Mouse (Mus musculus) bone marrow, adult 2 months (tissue): Measurements from ENCODE around the gene Aldh16a1.

Experiments
- CTCF ChIP-seq: fragments of 200-500 bp; IDR thresholded peaks from 2 replicates; pipeline ENCODE4 v1.5.1; 2011; ENCODE audit warnings: low read length, control low read depth; ENCODE audit not compliant: control insufficient read depth, insufficient read depth
- POLR2A ChIP-seq: fragments of 200-500 bp; IDR thresholded peaks from 2 replicates; pipeline ENCODE4 v1.6.1; 2011; ENCODE audit warnings: low read depth, mild to moderate bottlenecking, control low read depth, low read length, borderline replicate concordance; ENCODE audit not compliant: control insufficient read depth

GRCm38 (mm10) chr7:45121404-45121803 is 33.0 kb downstream of the Aldh16a1 start:
- TF ChIP-seq CTCF = no peak
- peak; percentile 17; the same call in 1 of the 2 replicates for TF ChIP-seq POLR2A
